ENCODE assay signal across 9 mouse cellular contexts in the genomic region with DNA sequence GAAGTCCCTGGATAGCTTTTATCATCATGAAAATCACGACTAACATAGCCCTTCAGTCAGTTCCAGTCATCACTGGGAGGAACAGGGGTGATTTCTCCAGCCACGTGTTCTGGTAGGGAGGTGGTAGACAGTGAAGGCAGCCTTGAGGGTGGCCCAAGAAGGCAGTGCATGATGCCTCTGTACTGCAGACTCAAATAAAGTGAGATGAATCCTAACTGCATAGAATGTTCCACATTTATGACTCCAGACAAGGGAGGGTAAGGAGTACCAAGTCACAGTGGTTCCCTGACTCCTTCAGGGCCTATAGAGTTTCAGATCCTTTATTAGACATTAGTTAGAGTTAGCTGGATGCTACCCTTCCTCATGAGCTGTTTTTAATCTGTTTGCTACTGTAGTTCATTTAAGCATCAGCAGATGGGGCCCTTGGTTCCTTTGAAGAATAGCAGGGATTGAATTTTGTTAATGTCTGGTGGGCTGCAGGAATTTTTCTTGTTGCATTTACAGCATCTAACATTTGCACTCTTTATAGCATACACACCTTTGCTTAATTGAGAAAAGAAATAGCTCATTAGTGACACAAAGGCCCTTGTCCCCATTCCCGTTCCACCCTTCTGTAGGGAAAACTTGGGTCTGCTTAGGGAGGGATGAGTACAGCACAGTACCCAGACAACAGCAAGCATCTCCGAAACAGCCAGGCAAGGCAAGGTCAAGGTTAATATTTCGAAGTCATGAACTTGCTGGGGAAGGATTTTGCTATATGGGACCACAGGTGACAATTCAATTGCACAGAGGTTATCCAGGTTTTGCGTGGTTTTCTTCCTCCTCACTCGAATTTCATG.
DNase-seq lines count a peak whose midpoint lies in the region; ATAC-seq lines count a peak whose summit lies in the region.
"Had no signal": no experiment of that assay in that cellular context is flagged by ENCODE, and none has a peak within 500 bp of the region (broad histone marks: within the 10 kb centered on the region; RNA-seq: fewer than 3 reads in every experiment).

No protein-coding gene starts in this region.

- H3K4me3 ChIP-seq in embryonic facial prominence, embryonic 14.5 days (ENCODE audit: low read depth, low read length), result no peak overlapping the region
- no peak overlapping the region for H3K4me3 ChIP-seq in neural tube, embryonic 14.5 days (ENCODE audit: low read depth, low read length)
- H3K4me3 ChIP-seq: heart, embryonic 15.5 days had no signal

- peak; percentile 3 to 9 for DNase-seq in heart, postnatal 10 days
- no peak for DNase-seq in heart, adult 11 months
- peak; percentile 6 for DNase-seq in lung, postnatal 10 days
- no peak for DNase-seq in lung, postnatal 14 days
- peak; percentile 60 for DNase-seq in embryonic facial prominence, embryonic 14.5 days (ENCODE audit: low spot score)
- no peak for DNase-seq in spleen, postnatal 4 days (ENCODE audit: low spot score in 2 of 2)
- DNase-seq in adrenal gland, postnatal 25 days, result no peak

- H3K4me2 ChIP-seq in embryonic facial prominence, embryonic 14.5 days (ENCODE audit: low read depth, low read length), result no peak overlapping the region
- H3K4me2 ChIP-seq in neural tube, embryonic 14.5 days (ENCODE audit: low read depth, low read length), result no peak overlapping the region
- H3K4me2 ChIP-seq: heart, embryonic 15.5 days had no signal

- no peaks in the 10 kb centered on the region for H3K27me3 ChIP-seq in embryonic facial prominence, embryonic 14.5 days (replicated peaks; ENCODE audit: control insufficient read depth, insufficient read depth, low read length)
- no peaks in the 10 kb centered on the region for H3K27me3 ChIP-seq in neural tube, embryonic 14.5 days (ENCODE audit: control insufficient read depth, insufficient read depth, low read length)
- H3K27me3 ChIP-seq: heart, embryonic 15.5 days had no signal

- no peak for ATAC-seq in embryonic facial prominence, embryonic 14.5 days (ENCODE audit: low read depth)
- 0 out of 2 replicates have a peak, but pooled peaks have one; percentile 17 for ATAC-seq in neural tube, embryonic 14.5 days (ENCODE audit: low read depth)

- H3K36me3 ChIP-seq in embryonic facial prominence, embryonic 14.5 days (ENCODE audit: control insufficient read depth, insufficient read depth, low read length), result no peaks in the 10 kb centered on the region
- H3K36me3 ChIP-seq in neural tube, embryonic 14.5 days (ENCODE audit: control insufficient read depth, insufficient read depth, low read length), result no peaks in the 10 kb centered on the region
- H3K36me3 ChIP-seq: heart, embryonic 15.5 days had no signal

- no peaks in the 10 kb centered on the region for H3K9me3 ChIP-seq in embryonic facial prominence, embryonic 14.5 days (ENCODE audit: control insufficient read depth, low read length)
- H3K9me3 ChIP-seq in neural tube, embryonic 14.5 days (ENCODE audit: control insufficient read depth, low read length), result no peaks in the 10 kb centered on the region
- H3K9me3 ChIP-seq: heart, embryonic 15.5 days had no signal

- 0 out of 2 replicates have a peak, but pooled peaks cover 3% of the 10 kb centered on the region for H3K4me1 ChIP-seq in embryonic facial prominence, embryonic 14.5 days (ENCODE audit: control insufficient read depth, insufficient read depth, low read length)
- no peaks in the 10 kb centered on the region for H3K4me1 ChIP-seq in neural tube, embryonic 14.5 days (ENCODE audit: control insufficient read depth, insufficient read depth, low read length)
- H3K4me1 ChIP-seq: heart, embryonic 15.5 days had no signal

- intact Hi-C loops in heart, postnatal 10 days (cut with DNase I), result loop anchor here (5.0 to 10.0 kb wide), 2 partner anchors 137 to 1004 kb away; no protein-coding TSS in a partner anchor

- H3K9ac ChIP-seq in embryonic facial prominence, embryonic 14.5 days (ENCODE audit: low read depth, low read length), result no peak overlapping the region
- no peak overlapping the region for H3K9ac ChIP-seq in neural tube, embryonic 14.5 days (replicated peaks; ENCODE audit: low read depth, low read length)
- H3K9ac ChIP-seq: heart, embryonic 15.5 days had no signal

- 71% methylated on average over 7 of the region's 7 CpGs for WGBS in embryonic facial prominence, embryonic 14.5 days
- 76% methylated on average over 7 of the region's 7 CpGs for WGBS in neural tube, embryonic 14.5 days

- no peak overlapping the region for H3K27ac ChIP-seq in embryonic facial prominence, embryonic 14.5 days (replicated peaks; ENCODE audit: low read depth, low read length)
- no peak overlapping the region for H3K27ac ChIP-seq in neural tube, embryonic 14.5 days (ENCODE audit: low read depth, low read length)
- H3K27ac ChIP-seq: heart, embryonic 15.5 days had no signal

Comparison
In these comparisons a context has a peak if more than half of its experiments do, and no peak if none do; other contexts are left out.
1. DNase-seq: peak in heart, postnatal 10 days (2 of 2), lung, postnatal 10 days (single experiment) and embryonic facial prominence, embryonic 14.5 days (single experiment); none in heart, adult 11 months (single experiment), lung, postnatal 14 days (single experiment), spleen, postnatal 4 days (0 of 2) and adrenal gland, postnatal 25 days (single experiment).